Mouse (Mus musculus): Measurements from ENCODE around the gene Thra.

The Thra gene

GRCm38 (mm10) chr11:98764091-98764490 is 23.7 kb downstream of the Thra start:
- in situ Hi-C loops (cut with MseI, MboI): no loop called here

- in situ Hi-C loops (cut with MseI, MboI): no loop called here
Observed at GRCm38 (mm10) chr11:98764746-98765145, 24.3 kb downstream of the Thra start.

GRCm38 (mm10) chr11:98765421-98766309 is 25.2 kb downstream of the Thra start:
- in situ Hi-C loops (cut with MseI, MboI): no loop called here

GRCm38 (mm10) chr11:98766346-98766745 is 25.9 kb downstream of the Thra start:
- in situ Hi-C loops (cut with MseI, MboI): no loop called here

GRCm38 (mm10) chr11:98766816-98767215 is 26.4 kb downstream of the Thra start:
- in situ Hi-C loops (cut with MseI, MboI): no loop called here

- in situ Hi-C loops (cut with MseI, MboI): no loop called here
Observed at GRCm38 (mm10) chr11:98767276-98767675, 26.8 kb downstream of the Thra start.

GRCm38 (mm10) chr11:98767713-98768112 is 27.3 kb downstream of the Thra start:
- in situ Hi-C loops (cut with MseI, MboI): no loop called here

GRCm38 (mm10) chr11:98768127-98769006 is 27.9 kb downstream of the Thra start:
- in situ Hi-C loops (cut with MseI, MboI): no loop called here

- in situ Hi-C loops (cut with MseI, MboI): no loop called here
Observed at GRCm38 (mm10) chr11:98769007-98769954, 28.8 kb downstream of the Thra start.

GRCm38 (mm10) chr11:98770096-98770975 is 29.9 kb downstream of the Thra start:
- in situ Hi-C loops (cut with MseI, MboI): no loop called here

- in situ Hi-C loops (cut with MseI, MboI): no loop called here
Observed at GRCm38 (mm10) chr11:98771131-98771530, 30.7 kb downstream of the Thra start.

GRCm38 (mm10) chr11:98771844-98772525 is 31.5 kb downstream of the Thra start:
- in situ Hi-C loops (cut with MseI, MboI): no loop called here

- in situ Hi-C loops (cut with MseI, MboI): no loop called here
Observed at GRCm38 (mm10) chr11:98772667-98773171, 32.3 kb downstream of the Thra start.

GRCm38 (mm10) chr11:98773635-98774295 is 33.3 kb downstream of the Thra start:
- in situ Hi-C loops (cut with MseI, MboI): no loop called here

GRCm38 (mm10) chr11:98774582-98775347 is 34.3 kb downstream of the Thra start, which contains the start of gene Nr1d1:
TSS of gene Nr1d1 (minus strand) at chr11:98775333.
- in situ Hi-C loops (cut with MseI, MboI): no loop called here

GRCm38 (mm10) chr11:98775348-98776051 is 35.1 kb downstream of the Thra start:
- in situ Hi-C loops (cut with MseI, MboI): no loop called here

GRCm38 (mm10) chr11:98776052-98776764 is 35.8 kb downstream of the Thra start:
- in situ Hi-C loops (cut with MseI, MboI): no loop called here

Measured in mouse trophoblast stem cell (cell line).